Mouse (Mus musculus): ENCODE results near the gene Sec61g. TPM values are rescaled to one million over a fixed set of nuclear protein-coding genes. Genes with fewer than 3 reads are reported as not detected.

The Sec61g gene
- polyA plus RNA-seq (2012; rRNA removed): 10.0 and 16.4 TPM in 2 replicates

DNA sequence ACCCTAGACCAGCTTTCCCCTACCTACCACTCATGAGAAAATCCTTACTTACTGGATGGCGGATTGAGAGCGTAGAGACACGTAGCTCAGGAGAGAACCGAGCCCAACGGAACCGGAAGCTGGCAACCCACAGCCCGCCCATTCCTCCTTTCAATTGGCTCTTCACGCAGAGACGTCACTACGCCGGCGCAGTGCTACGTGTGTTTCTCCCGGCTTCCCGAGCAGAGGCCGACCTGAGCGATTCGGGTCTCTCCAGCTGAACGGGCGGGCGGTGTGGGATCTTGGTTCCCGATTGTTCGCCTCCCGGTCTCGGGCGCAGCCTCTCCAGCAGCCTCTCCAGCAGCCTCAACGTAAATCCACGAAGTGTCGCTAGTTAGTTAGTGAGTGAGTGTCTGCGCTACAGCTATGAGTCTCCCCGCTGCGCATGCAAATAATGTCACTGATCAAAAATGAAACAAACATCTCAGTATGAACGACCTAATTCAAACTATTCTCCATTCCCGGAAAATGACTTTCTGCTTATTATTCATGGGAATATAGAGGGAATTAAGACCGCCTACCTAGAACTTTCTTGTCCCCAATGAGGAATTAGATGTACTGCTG, at the start of gene Sec61g:
Sec61g (minus strand) TSS at position 433 of the 603 bp plus-strand sequence.
- H3K4me1 ChIP-seq (replicated peaks; ENCODE audit: control insufficient read depth, insufficient read depth, low read length): peaks cover 2% of the 10 kb centered on the region; the same call in 1 of the 2 replicates
- no peaks in the 10 kb centered on the region for H3K27me3 ChIP-seq (ENCODE audit: control insufficient read depth, insufficient read depth, low read length)
- H3K4me3 ChIP-seq (ENCODE audit: control insufficient read depth, insufficient read depth, low read length): peak within 1 kb of the TSS; percentile 91
- TF ChIP-seq POLR2A (IDR thresholded peaks at IDR 0.05; ENCODE audit: control insufficient read depth, extremely low read depth, insufficient read depth, low read length, poor library complexity) (peak; percentile 74), CTCF (IDR thresholded peaks at IDR 0.05; ENCODE audit: borderline replicate concordance, control insufficient read depth, extremely low read depth, insufficient read depth, low read length, poor library complexity) (no peak)
- whole genome bisulfite sequencing: under 1% methylated on average over 35 of the region's 35 CpGs
- H3K36me3 ChIP-seq (ENCODE audit: control insufficient read depth, insufficient read depth, low read length): peaks cover 10% of the 10 kb centered on the region
- peak within 1 kb of the TSS; percentile 47; the same call in 1 of the 2 replicates for H3K27ac ChIP-seq (ENCODE audit: control insufficient read depth, insufficient read depth, low read length)
- DNase-seq: peak; percentile 87

DNA sequence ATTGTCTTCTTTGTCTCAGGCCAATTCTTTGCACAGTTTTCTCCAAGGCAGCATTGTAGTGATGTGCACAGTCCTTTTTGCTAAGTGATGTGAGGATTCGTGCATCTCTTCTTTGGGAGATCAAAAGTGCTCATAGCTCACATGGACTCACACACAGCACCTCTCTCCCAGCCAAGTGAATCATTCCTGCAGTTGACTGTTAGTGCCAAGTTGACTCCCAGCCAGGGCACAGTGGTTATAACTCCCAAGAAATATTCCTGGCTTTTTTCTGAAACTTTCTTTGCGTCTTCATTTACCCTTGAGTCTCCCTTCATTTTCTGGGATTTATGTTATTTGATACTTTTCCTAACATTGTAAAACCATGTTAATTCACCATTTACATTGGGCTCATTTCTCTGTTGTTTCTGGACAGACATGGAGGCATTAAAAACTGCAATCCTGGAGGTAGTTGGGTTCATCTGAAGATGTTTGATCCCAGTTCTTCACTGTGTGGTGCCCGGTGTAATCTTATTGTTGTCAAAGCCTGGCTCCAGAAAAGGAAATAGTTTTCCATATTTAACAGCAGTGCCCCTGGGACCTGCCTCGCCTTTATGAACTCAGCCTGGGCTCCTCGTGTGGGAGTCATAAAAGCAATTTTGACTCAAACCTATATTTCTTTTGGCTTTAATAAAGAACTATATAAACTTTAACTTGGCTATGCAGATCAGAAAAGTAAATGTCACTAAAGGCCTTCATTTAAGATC, 38.3 kb upstream of the Sec61g start:
- H3K4me3 ChIP-seq (ENCODE audit: control insufficient read depth, insufficient read depth, low read length): no peak overlapping the region
- WGBS: 89% methylated on average over 5 of the region's 5 CpGs
- no peak for DNase-seq

DNA sequence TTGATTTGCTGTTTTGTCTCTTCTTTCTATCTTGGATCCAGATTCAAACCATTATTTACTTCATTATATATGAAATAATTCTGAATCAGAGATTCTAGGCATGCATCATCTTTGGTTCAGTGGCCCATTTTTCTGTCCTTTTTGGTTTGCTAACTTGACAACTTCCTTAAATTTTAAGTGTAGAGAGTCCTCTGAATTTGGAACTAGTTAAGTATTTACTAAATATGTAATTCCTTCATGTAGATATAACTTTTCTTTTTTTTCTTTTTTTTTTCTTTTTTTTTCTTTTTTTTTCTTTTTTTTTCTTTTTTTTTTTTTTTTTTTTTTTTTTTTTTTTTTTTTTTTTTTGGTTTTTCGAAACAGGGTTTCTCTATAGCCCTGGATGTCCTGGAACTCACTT, 29.1 kb upstream of the Sec61g start:
- 94% methylated on average over 1 of the region's 1 CpGs for WGBS
- TF ChIP-seq POLR2A (IDR thresholded peaks at IDR 0.05; ENCODE audit: control insufficient read depth, extremely low read depth, insufficient read depth, low read length, poor library complexity): no peak
- TF ChIP-seq CTCF (IDR thresholded peaks at IDR 0.05; ENCODE audit: borderline replicate concordance, control insufficient read depth, extremely low read depth, insufficient read depth, low read length, poor library complexity): no peak
- H3K27me3 ChIP-seq (ENCODE audit: control insufficient read depth, insufficient read depth, low read length): no peaks in the 10 kb centered on the region
- no peak overlapping the region for H3K27ac ChIP-seq (ENCODE audit: control insufficient read depth, insufficient read depth, low read length)
- no peaks in the 10 kb centered on the region for H3K4me1 ChIP-seq (replicated peaks; ENCODE audit: control insufficient read depth, insufficient read depth, low read length)
- no peak for DNase-seq
- no peaks in the 10 kb centered on the region for H3K36me3 ChIP-seq (ENCODE audit: control insufficient read depth, insufficient read depth, low read length)
- H3K4me3 ChIP-seq (ENCODE audit: control insufficient read depth, insufficient read depth, low read length): no peak overlapping the region

More for the DNA sequence above, 38.3 kb upstream of the Sec61g start:
- Histone ChIP-seq H3K27me3 (ENCODE audit: control insufficient read depth, insufficient read depth, low read length) (no peaks in the 10 kb centered on the region), H3K36me3 (ENCODE audit: control insufficient read depth, insufficient read depth, low read length) (no peaks in the 10 kb centered on the region), H3K4me1 (replicated peaks; ENCODE audit: control insufficient read depth, insufficient read depth, low read length) (no peaks in the 10 kb centered on the region), H3K27ac (ENCODE audit: control insufficient read depth, insufficient read depth, low read length) (no peak overlapping the region)
- no peak for TF ChIP-seq CTCF (IDR thresholded peaks at IDR 0.05; ENCODE audit: borderline replicate concordance, control insufficient read depth, extremely low read depth, insufficient read depth, low read length, poor library complexity)
- TF ChIP-seq POLR2A (IDR thresholded peaks at IDR 0.05; ENCODE audit: control insufficient read depth, extremely low read depth, insufficient read depth, low read length, poor library complexity): no peak

DNA sequence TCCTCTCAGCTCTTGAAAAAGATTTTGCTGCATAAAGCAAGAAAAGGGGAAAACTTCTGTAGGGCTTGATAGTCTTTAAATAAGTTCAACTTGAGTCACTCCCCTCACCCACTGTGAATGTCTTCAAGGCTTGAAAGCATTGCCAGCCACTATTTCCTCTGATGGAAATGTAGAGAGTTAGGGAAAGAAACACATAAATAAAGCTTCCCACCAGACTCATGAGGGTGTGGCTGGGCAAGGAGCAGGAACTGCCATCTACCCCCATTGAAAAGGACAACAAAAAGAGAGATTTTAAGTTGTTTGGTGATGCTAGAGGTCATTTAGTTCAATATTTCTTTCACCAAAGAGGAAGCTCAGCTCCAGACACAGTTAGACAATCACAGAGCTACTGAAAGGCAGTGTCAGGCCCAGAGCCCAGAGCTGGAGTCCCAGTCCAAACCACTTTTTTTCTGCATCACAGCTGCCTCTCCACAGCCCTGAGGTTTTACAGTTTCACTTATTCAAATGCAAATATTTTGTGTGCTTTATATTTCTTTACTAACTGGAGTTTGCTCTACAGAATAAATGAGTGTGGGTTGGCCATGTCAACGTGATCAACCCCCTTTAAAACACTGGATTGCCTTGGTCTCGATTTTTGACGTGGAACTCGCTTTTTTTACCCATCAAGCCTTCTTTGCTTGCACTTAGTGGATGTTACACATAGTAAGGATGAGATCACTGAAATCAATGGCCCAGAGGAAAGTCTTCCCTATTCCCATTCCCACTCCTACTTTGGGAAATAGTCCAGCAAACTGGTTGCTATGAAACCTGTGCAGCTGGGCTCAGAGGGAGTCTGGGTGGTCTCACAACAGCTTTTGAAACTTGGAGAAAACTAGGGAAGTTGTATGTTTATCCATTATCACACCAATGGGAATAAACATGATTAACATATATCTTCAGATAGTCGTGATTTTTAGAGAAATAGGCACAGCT, 26.6 kb upstream of the Sec61g start:
- Histone ChIP-seq H3K4me3 (ENCODE audit: control insufficient read depth, insufficient read depth, low read length) (no peak overlapping the region), H3K27me3 (ENCODE audit: control insufficient read depth, insufficient read depth, low read length) (no peaks in the 10 kb centered on the region), H3K4me1 (replicated peaks; ENCODE audit: control insufficient read depth, insufficient read depth, low read length) (no peaks in the 10 kb centered on the region), H3K27ac (ENCODE audit: control insufficient read depth, insufficient read depth, low read length) (no peak overlapping the region), H3K36me3 (ENCODE audit: control insufficient read depth, insufficient read depth, low read length) (no peaks in the 10 kb centered on the region)
- DNase-seq: no peak
- WGBS: 88% methylated on average over 5 of the region's 5 CpGs
- TF ChIP-seq POLR2A (IDR thresholded peaks at IDR 0.05; ENCODE audit: control insufficient read depth, extremely low read depth, insufficient read depth, low read length, poor library complexity) (no peak), CTCF (IDR thresholded peaks at IDR 0.05; ENCODE audit: borderline replicate concordance, control insufficient read depth, extremely low read depth, insufficient read depth, low read length, poor library complexity) (no peak)

DNA sequence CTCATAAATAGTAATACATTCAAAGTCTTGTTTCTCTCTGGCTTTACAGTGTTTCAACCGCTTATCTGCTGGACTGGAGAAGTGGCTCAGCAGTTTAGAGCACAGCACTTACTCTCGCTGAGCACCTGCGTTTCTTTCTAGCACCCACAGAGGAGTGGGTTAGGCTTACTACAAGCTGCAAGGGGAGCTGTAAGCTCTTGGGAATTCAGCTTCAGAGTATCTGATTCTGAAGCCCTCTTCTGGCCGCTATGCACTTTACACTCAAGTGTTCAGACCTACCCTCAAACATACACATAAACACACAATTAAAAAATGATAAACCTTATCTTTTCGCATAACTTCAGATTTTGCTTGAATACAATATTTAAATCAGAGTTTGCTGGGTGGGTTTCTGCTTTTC, 24.6 kb upstream of the Sec61g start:
- TF ChIP-seq CTCF (IDR thresholded peaks at IDR 0.05; ENCODE audit: borderline replicate concordance, control insufficient read depth, extremely low read depth, insufficient read depth, low read length, poor library complexity): no peak
- no peak for TF ChIP-seq POLR2A (IDR thresholded peaks at IDR 0.05; ENCODE audit: control insufficient read depth, extremely low read depth, insufficient read depth, low read length, poor library complexity)
- no peak for DNase-seq
- no peaks in the 10 kb centered on the region for H3K4me1 ChIP-seq (replicated peaks; ENCODE audit: control insufficient read depth, insufficient read depth, low read length)
- no peaks in the 10 kb centered on the region for H3K36me3 ChIP-seq (ENCODE audit: control insufficient read depth, insufficient read depth, low read length)
- WGBS: 30% methylated on average over 5 of the region's 5 CpGs
- no peaks in the 10 kb centered on the region for H3K27me3 ChIP-seq (ENCODE audit: control insufficient read depth, insufficient read depth, low read length)
- no peak overlapping the region for H3K4me3 ChIP-seq (ENCODE audit: control insufficient read depth, insufficient read depth, low read length)
- no peak overlapping the region for H3K27ac ChIP-seq (ENCODE audit: control insufficient read depth, insufficient read depth, low read length)

DNA sequence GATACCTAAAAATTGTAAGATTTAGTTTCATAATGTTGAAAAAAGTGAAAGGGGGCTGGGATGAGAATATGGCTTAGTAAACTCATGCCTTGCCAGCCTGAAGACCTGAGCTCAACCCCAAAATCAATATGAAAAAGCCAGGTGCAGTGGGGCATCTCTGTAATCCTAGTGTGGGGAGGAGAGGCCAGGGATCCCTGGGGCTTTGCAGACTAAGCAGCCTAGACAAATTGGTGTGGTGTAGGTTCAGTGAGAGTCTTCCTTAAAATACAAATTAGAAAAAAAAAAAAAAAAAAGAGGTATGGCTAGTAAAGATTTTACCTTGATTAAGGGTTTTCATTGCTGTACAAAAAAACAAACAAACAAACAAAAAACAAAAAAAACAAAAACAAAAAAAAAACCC, 20.6 kb upstream of the Sec61g start:
- H3K4me1 ChIP-seq (replicated peaks; ENCODE audit: control insufficient read depth, insufficient read depth, low read length): no peaks in the 10 kb centered on the region
- DNase-seq: no peak
- no peak overlapping the region for H3K4me3 ChIP-seq (ENCODE audit: control insufficient read depth, insufficient read depth, low read length)
- H3K27ac ChIP-seq (ENCODE audit: control insufficient read depth, insufficient read depth, low read length): no peak overlapping the region
- H3K27me3 ChIP-seq (ENCODE audit: control insufficient read depth, insufficient read depth, low read length): no peaks in the 10 kb centered on the region
- no peaks in the 10 kb centered on the region for H3K36me3 ChIP-seq (ENCODE audit: control insufficient read depth, insufficient read depth, low read length)
- TF ChIP-seq CTCF (IDR thresholded peaks at IDR 0.05; ENCODE audit: borderline replicate concordance, control insufficient read depth, extremely low read depth, insufficient read depth, low read length, poor library complexity): no peak
